Mouse (Mus musculus): Measurements from ENCODE around the gene Tnpo1.

DNA sequence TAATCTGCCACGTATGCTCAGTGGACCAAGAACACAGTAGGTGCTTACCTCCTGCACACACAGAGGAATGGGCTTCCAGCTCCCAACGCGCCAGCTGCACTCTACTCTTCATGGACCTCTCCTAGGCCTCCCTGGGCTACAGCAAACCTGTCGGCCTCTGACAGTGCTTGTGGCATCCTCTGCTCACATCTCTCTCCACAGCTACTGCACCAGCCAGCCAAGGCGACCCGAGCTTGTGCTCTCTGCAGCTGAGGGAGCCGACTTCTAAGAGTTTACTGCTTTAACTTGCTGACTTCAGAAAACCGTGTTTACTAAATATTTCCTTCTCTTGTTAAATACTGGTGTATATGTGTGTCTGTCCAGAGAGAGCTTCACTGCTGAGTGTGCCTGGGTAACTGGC is 6.5 kb downstream of the Tnpo1 start:
- no peak for TF ChIP-seq CTCF (IDR thresholded peaks at IDR 0.05; ENCODE audit: borderline replicate concordance, extremely low read depth, insufficient read depth, insufficient read length)
- no peak for TF ChIP-seq POLR2A (IDR thresholded peaks at IDR 0.05; ENCODE audit: borderline replicate concordance, extremely low read depth, insufficient read depth, insufficient read length, poor library complexity, severe bottlenecking)
